Comparison of ENCODE assay signal across 12 mouse cellular contexts in genomic region chr7:107661843-107662281, GRCm38 (mm10). TPM values are rescaled to one million over a fixed set of nuclear protein-coding genes. Genes with fewer than 3 reads are reported as not detected.
DNase-seq lines count a peak whose midpoint lies in the region; ATAC-seq and TF ChIP-seq lines count a peak whose summit lies in the region.
"Had no signal": no experiment of that assay in that cellular context is flagged by ENCODE, and none has a peak within 500 bp of the region (broad histone marks: within the 10 kb centered on the region; RNA-seq: fewer than 3 reads in every experiment).

No protein-coding gene starts in this region.

- no peak for ATAC-seq in intestine, embryonic 14.5 days (replicated peaks; ENCODE audit: low FRiP score, low TSS enrichment, low read depth)
- no peak for ATAC-seq in intestine, postnatal 0 days
- ATAC-seq in neural tube, embryonic 15.5 days (ENCODE audit: low FRiP score), result no peak
- ATAC-seq in forebrain, embryonic 15.5 days (replicated peaks), result no peak

- TF ChIP-seq CTCF in intestine, postnatal 0 days (IDR thresholded peaks at IDR 0.05; ENCODE audit: low read depth), result no peak

- no peaks in the 10 kb centered on the region for H3K36me3 ChIP-seq in intestine, embryonic 14.5 days (ENCODE audit: control insufficient read depth, insufficient read depth, low read length)
- H3K36me3 ChIP-seq in intestine, postnatal 0 days (ENCODE audit: control insufficient read depth, insufficient read depth), result no peaks in the 10 kb centered on the region
- no peaks in the 10 kb centered on the region for H3K36me3 ChIP-seq in neural tube, embryonic 15.5 days
- H3K36me3 ChIP-seq in limb, embryonic 10.5 days, result no peaks in the 10 kb centered on the region
- no peaks in the 10 kb centered on the region for H3K36me3 ChIP-seq in forebrain, embryonic 15.5 days

- DNase-seq in intestine, embryonic 14.5 days (ENCODE audit: low spot score), result peak; percentile 61
- peak; percentile 25 for DNase-seq in neural tube, embryonic 10.5 days (ENCODE audit: extremely low spot score, low spot score)
- DNase-seq in limb, embryonic 10.5 days (ENCODE audit: low spot score), result peak; percentile 45
- no peak for DNase-seq in urinary bladder, adult 18-20 months (ENCODE audit: low spot score in 2 of 2)
- no peak for DNase-seq in MN1 (ENCODE audit: low spot score)

- H3K27ac ChIP-seq in intestine, embryonic 14.5 days (ENCODE audit: low read depth), result peak overlapping the region; percentile 87
- H3K27ac ChIP-seq in intestine, postnatal 0 days (ENCODE audit: low read depth, low read length), result no peak overlapping the region
- no peak overlapping the region for H3K27ac ChIP-seq in neural tube, embryonic 15.5 days (replicated peaks)
- H3K27ac ChIP-seq in limb, embryonic 10.5 days, result peak overlapping the region; percentile 96
- no peak overlapping the region for H3K27ac ChIP-seq in forebrain, embryonic 15.5 days (replicated peaks)

- H3K4me2 ChIP-seq in intestine, embryonic 14.5 days (ENCODE audit: low read length), result no peak overlapping the region
- no peak overlapping the region for H3K4me2 ChIP-seq in intestine, postnatal 0 days (replicated peaks; ENCODE audit: low read depth)
- no peak overlapping the region for H3K4me2 ChIP-seq in neural tube, embryonic 15.5 days
- H3K4me2 ChIP-seq in forebrain, embryonic 15.5 days (replicated peaks), result no peak overlapping the region

- H3K4me1 ChIP-seq in intestine, embryonic 14.5 days (replicated peaks; ENCODE audit: control insufficient read depth, insufficient read depth, low read length), result peaks cover 54% of the 10 kb centered on the region
- H3K4me1 ChIP-seq in intestine, postnatal 0 days (replicated peaks; ENCODE audit: control insufficient read depth, insufficient read depth, low read length), result peaks cover 4% of the 10 kb centered on the region
- peaks cover 23% of the 10 kb centered on the region for H3K4me1 ChIP-seq in neural tube, embryonic 15.5 days
- peaks cover 54% of the 10 kb centered on the region for H3K4me1 ChIP-seq in limb, embryonic 10.5 days
- peaks cover 23% of the 10 kb centered on the region for H3K4me1 ChIP-seq in forebrain, embryonic 15.5 days

- WGBS in intestine, embryonic 14.5 days, result 26% methylated on average over 5 of the region's 5 CpGs
- 53% methylated on average over 5 of the region's 5 CpGs for WGBS in intestine, postnatal 0 days
- 70% methylated on average over 5 of the region's 5 CpGs for WGBS in neural tube, embryonic 15.5 days
- WGBS in limb, embryonic 10.5 days, result 62% methylated on average over 5 of the region's 5 CpGs
- 56% methylated on average over 5 of the region's 5 CpGs for WGBS in forebrain, embryonic 15.5 days

- H3K9me3 ChIP-seq in intestine, embryonic 14.5 days (ENCODE audit: control insufficient read depth, low read length), result no peaks in the 10 kb centered on the region
- no peaks in the 10 kb centered on the region for H3K9me3 ChIP-seq in intestine, postnatal 0 days (ENCODE audit: control insufficient read depth)
- H3K9me3 ChIP-seq in neural tube, embryonic 15.5 days (replicated peaks), result no peaks in the 10 kb centered on the region
- no peaks in the 10 kb centered on the region for H3K9me3 ChIP-seq in limb, embryonic 10.5 days (replicated peaks)
- H3K9me3 ChIP-seq in forebrain, embryonic 15.5 days, result no peaks in the 10 kb centered on the region

- H3K27me3 ChIP-seq in intestine, embryonic 14.5 days (replicated peaks; ENCODE audit: control insufficient read depth, insufficient read depth, low read length), result no peaks in the 10 kb centered on the region
- no peaks in the 10 kb centered on the region for H3K27me3 ChIP-seq in intestine, postnatal 0 days (replicated peaks; ENCODE audit: control insufficient read depth, insufficient read depth, low read length)
- H3K27me3 ChIP-seq in neural tube, embryonic 15.5 days (replicated peaks), result 0 out of 2 replicates have a peak, but pooled peaks cover 3% of the 10 kb centered on the region
- H3K27me3 ChIP-seq in limb, embryonic 10.5 days (ENCODE audit: low read depth, poor library complexity, severe bottlenecking), result no peaks in the 10 kb centered on the region
- H3K27me3 ChIP-seq in forebrain, embryonic 15.5 days, result no peaks in the 10 kb centered on the region

- no peak overlapping the region for H3K4me3 ChIP-seq in intestine, embryonic 14.5 days (ENCODE audit: low read depth, low read length)
- H3K4me3 ChIP-seq in intestine, postnatal 0 days (ENCODE audit: low read depth, low read length), result no peak overlapping the region
- no peak overlapping the region for H3K4me3 ChIP-seq in neural tube, embryonic 15.5 days (replicated peaks)
- no peak overlapping the region for H3K4me3 ChIP-seq in limb, embryonic 10.5 days
- H3K4me3 ChIP-seq in forebrain, embryonic 15.5 days, result no peak overlapping the region

- H3K9ac ChIP-seq in intestine, embryonic 14.5 days (ENCODE audit: low read length), result no peak overlapping the region
- no peak overlapping the region for H3K9ac ChIP-seq in intestine, postnatal 0 days (ENCODE audit: low read depth, low read length)
- H3K9ac ChIP-seq in neural tube, embryonic 15.5 days (replicated peaks), result no peak overlapping the region
- no peak overlapping the region for H3K9ac ChIP-seq in forebrain, embryonic 15.5 days (replicated peaks)

RNA-seq across cellular contexts. Expression of gene 5330417H12Rik, which starts 36.9 kb away (rescaled TPM):
- polyA plus RNA-seq in intestine, embryonic 14.5 days (2014; fragmentation: Nextera tagmentation; extraction: Ambion mirVana), result not detected in 2 replicates
- not detected in 2 replicates for polyA plus RNA-seq in intestine, postnatal 0 days (2015; fragmentation: Nextera tagmentation; extraction: Ambion mirVana)
- polyA plus RNA-seq in neural tube, embryonic 15.5 days (2015; fragmentation: Nextera tagmentation; extraction: Ambion mirVana), result not detected in 2 replicates
- polyA plus RNA-seq in limb, embryonic 10.5 days (2016; fragmentation: Nextera tagmentation; extraction: Ambion mirVana), result not detected in 2 replicates
- not detected in 2 replicates for polyA plus RNA-seq in forebrain, embryonic 15.5 days (2015; fragmentation: Nextera tagmentation; extraction: Ambion mirVana)
- polyA plus RNA-seq: C2C12; limb, embryonic 11.5 days; neural tube, embryonic 14.5 days; thymus, postnatal 0 days had no signal

Comparison
In these comparisons a context has a peak if more than half of its experiments do, and no peak if none do; other contexts are left out.
1. H3K27ac ChIP-seq: peak in intestine, embryonic 14.5 days (single experiment) and limb, embryonic 10.5 days (single experiment); none in intestine, postnatal 0 days (single experiment), neural tube, embryonic 15.5 days (single experiment) and forebrain, embryonic 15.5 days (single experiment).
2. DNase-seq: peak in intestine, embryonic 14.5 days (single experiment), neural tube, embryonic 10.5 days (single experiment) and limb, embryonic 10.5 days (single experiment); none in urinary bladder, adult 18-20 months (0 of 2) and MN1 (single experiment).